Mouse (Mus musculus) small intestine, adult 2 months (tissue): ENCODE measurements at regions not wholly inside any gene's neighbourhood (a gene's known extent, or its start where the extent isn't known, plus 50 kb on each side); places are given as distances from the start of the nearest gene placed in this dataset.

Source experiments
- CTCF ChIP-seq: fragments of 200-500 bp; IDR thresholded peaks from 2 replicates; pipeline ENCODE4 v1.5.1; 2012; ENCODE audit warnings: low read depth, mild to moderate bottlenecking, control low read depth, inconsistent platforms, low read length, moderate library complexity, mixed read lengths; ENCODE audit not compliant: insufficient replicate concordance, insufficient read length; ENCODE audit errors: extremely low read depth
- POLR2A ChIP-seq: fragments of 200-500 bp; IDR thresholded peaks from 2 replicates; pipeline ENCODE4 v1.6.1; 2012; ENCODE audit warnings: low read depth, mild to moderate bottlenecking, control low read depth, inconsistent platforms, low read length, moderate library complexity

- TF ChIP-seq CTCF, result no peak
- TF ChIP-seq POLR2A, result no peak
Observed at GRCm38 (mm10) chr2:84059246-84059645, 68.9 kb downstream of the Gm13691 start.
